Mouse (Mus musculus): ENCODE results near the gene Mpdz.

- TF ChIP-seq ZC3H11A (IDR thresholded peaks at IDR 0.05; ENCODE audit: borderline replicate concordance, low read depth, low read length): no peak
- no peak for TF ChIP-seq HCFC1 (IDR thresholded peaks at IDR 0.05; ENCODE audit: borderline replicate concordance, insufficient read depth, low read length)
- TF ChIP-seq MAFK (IDR thresholded peaks at IDR 0.05; ENCODE audit: insufficient read depth, low read depth, low read length): no peak
These were observed 40.5 kb upstream of the Mpdz start for GRCm38 (mm10) chr4:81483159-81483558.

Data from ES-E14 (cell line).